Mouse (Mus musculus): ENCODE results near the gene Dennd4b.

DNA sequence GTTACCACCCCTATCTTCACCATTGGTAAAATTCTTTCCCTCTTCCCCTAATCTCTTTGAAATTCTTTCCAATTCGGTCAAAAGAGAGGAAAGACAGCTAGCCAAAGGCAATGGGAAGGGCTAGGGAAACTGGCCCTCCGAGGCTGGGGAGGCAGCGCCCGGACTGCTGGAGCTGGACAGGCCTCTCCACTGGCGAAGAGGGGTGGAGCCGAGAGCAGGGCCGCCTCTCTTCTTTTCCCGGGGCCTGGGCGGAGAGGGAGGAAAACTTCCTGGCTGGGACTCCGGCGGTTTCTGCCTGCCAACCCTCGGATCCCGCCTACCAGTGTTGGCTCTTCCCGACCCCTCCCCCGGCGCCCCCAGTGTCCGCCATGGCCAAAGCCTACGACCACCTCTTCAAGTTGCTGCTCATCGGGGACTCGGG is 44.4 kb upstream of the Dennd4b start:
- TF ChIP-seq POLR2A (IDR thresholded peaks at IDR 0.05; ENCODE audit: control insufficient read depth, extremely low read depth, insufficient read depth, low read length, poor library complexity), result no peak
- TF ChIP-seq CTCF (IDR thresholded peaks at IDR 0.05; ENCODE audit: borderline replicate concordance, control insufficient read depth, extremely low read depth, insufficient read depth, low read length, poor library complexity), result 0 out of 2 replicates have a peak, but pooled peaks have one; percentile 13
